28 mouse cellular contexts compared by ENCODE assay signal in genomic region chr2:154005094-154005493, GRCm38 (mm10). TPM values are rescaled to one million over a fixed set of nuclear protein-coding genes. Genes with fewer than 3 reads are reported as not detected.
DNase-seq lines count a peak whose midpoint lies in the region; ATAC-seq and TF ChIP-seq lines count a peak whose summit lies in the region.
"Had no signal": no experiment of that assay in that cellular context is flagged by ENCODE, and none has a peak within 500 bp of the region (broad histone marks: within the 10 kb centered on the region; RNA-seq: fewer than 3 reads in every experiment).

No protein-coding gene starts in this region.

- 88% methylated on average over 1 of the region's 1 CpGs for WGBS in liver, adult 2 months
- 89% methylated on average over 1 of the region's 1 CpGs for WGBS in hindbrain, embryonic 14.5 days

- DNase-seq in adrenal gland, adult 2 months = peak; percentile 15
- DNase-seq in adrenal gland, postnatal 4 days (ENCODE audit: low spot score in 2 of 2) = no peak
- peak; percentile 12 for DNase-seq in liver, adult 2 months (ENCODE audit: extremely low read depth, low read depth, low spot score)
- no peak for DNase-seq in liver
- DNase-seq in retina, postnatal 1 day = peak; percentile 71
- DNase-seq in retina, embryonic 14.5 days (ENCODE audit: low spot score) = no peak
- no peak for DNase-seq in layer of hippocampus, adult 11-12 months (ENCODE audit: low spot score)
- no peak for DNase-seq in hindbrain, embryonic 14.5 days (ENCODE audit: low spot score)
- DNase-seq: adrenal gland, postnatal 25 days; cerebellum, adult 11 months; kidney, postnatal 36 days; liver, embryonic 13.5 days; thymus, postnatal 14 days had no signal

- no peak overlapping the region for H3K9ac ChIP-seq in liver, adult 2 months (ENCODE audit: low read depth, low read length)
- H3K9ac ChIP-seq in hindbrain, embryonic 14.5 days = no peak overlapping the region
- H3K9ac ChIP-seq: embryonic facial prominence, embryonic 13.5 days; kidney, embryonic 15.5 days; liver, embryonic 13.5 days; midbrain, embryonic 12.5 days; neural tube, embryonic 12.5 days had no signal

- TF ChIP-seq POLR2A in liver, adult 2 months (IDR thresholded peaks at IDR 0.05; ENCODE audit: extremely low read depth, insufficient read depth, low read length) = no peak

- no peaks in the 10 kb centered on the region for H3K27me3 ChIP-seq in liver, adult 2 months (ENCODE audit: control insufficient read depth, insufficient read depth, low read length)
- H3K27me3 ChIP-seq in hindbrain, embryonic 14.5 days (ENCODE audit: control insufficient read depth, insufficient read depth, low read length) = no peaks in the 10 kb centered on the region
- H3K27me3 ChIP-seq: embryonic facial prominence, embryonic 13.5 days; kidney, embryonic 15.5 days; liver, embryonic 13.5 days; midbrain, embryonic 12.5 days; neural tube, embryonic 12.5 days had no signal

- no peaks in the 10 kb centered on the region for H3K36me3 ChIP-seq in liver, adult 2 months (ENCODE audit: control insufficient read depth, insufficient read depth, low read length)
- H3K36me3 ChIP-seq in hindbrain, embryonic 14.5 days (replicated peaks; ENCODE audit: control insufficient read depth, insufficient read depth) = no peaks in the 10 kb centered on the region
- H3K36me3 ChIP-seq: embryonic facial prominence, embryonic 13.5 days; kidney, embryonic 15.5 days; limb, embryonic 10.5 days; liver, embryonic 13.5 days; midbrain, embryonic 12.5 days; neural tube, embryonic 12.5 days had no signal

- TF ChIP-seq CTCF in liver, adult 2 months (IDR thresholded peaks at IDR 0.05; ENCODE audit: low read depth, low read length) = no peak

- no peak for ATAC-seq in hindbrain, embryonic 14.5 days (ENCODE audit: low FRiP score)
- ATAC-seq: forebrain, embryonic 14.5 days; intestine, postnatal 0 days had no signal

- no peak overlapping the region for H3K4me2 ChIP-seq in hindbrain, embryonic 14.5 days (replicated peaks)
- H3K4me2 ChIP-seq: embryonic facial prominence, embryonic 13.5 days; heart, embryonic 11.5 days; kidney, embryonic 15.5 days; liver, embryonic 13.5 days; midbrain, embryonic 12.5 days; neural tube, embryonic 12.5 days had no signal

- H3K79me2 ChIP-seq in liver, adult 2 months (ENCODE audit: control insufficient read depth, insufficient read depth, low read length) = no peaks in the 10 kb centered on the region

- no peaks in the 10 kb centered on the region for H3K9me3 ChIP-seq in hindbrain, embryonic 14.5 days (ENCODE audit: control insufficient read depth, low read length)
- H3K9me3 ChIP-seq: embryonic facial prominence, embryonic 13.5 days; kidney, embryonic 15.5 days; limb, embryonic 10.5 days; liver, embryonic 13.5 days; midbrain, embryonic 12.5 days; neural tube, embryonic 12.5 days had no signal

- no peaks in the 10 kb centered on the region for H3K4me1 ChIP-seq in liver, adult 2 months (ENCODE audit: control insufficient read depth, insufficient read depth, low read length)
- no peaks in the 10 kb centered on the region for H3K4me1 ChIP-seq in hindbrain, embryonic 14.5 days (replicated peaks; ENCODE audit: control insufficient read depth, insufficient read depth, low read length)
- H3K4me1 ChIP-seq: embryonic facial prominence, embryonic 13.5 days; kidney, embryonic 15.5 days; limb, embryonic 10.5 days; liver, embryonic 13.5 days; neural tube, embryonic 12.5 days had no signal

- no peak overlapping the region for H3K4me3 ChIP-seq in liver, adult 2 months (ENCODE audit: insufficient read depth, low read depth, low read length)
- no peak overlapping the region for H3K4me3 ChIP-seq in hindbrain, embryonic 14.5 days (replicated peaks; ENCODE audit: low read length)
- H3K4me3 ChIP-seq: embryonic facial prominence, embryonic 13.5 days; kidney, embryonic 15.5 days; left cerebral cortex, adult 2 months; limb, embryonic 10.5 days; liver, embryonic 13.5 days; midbrain, embryonic 12.5 days; neural tube, embryonic 12.5 days had no signal

- H3K27ac ChIP-seq in liver, adult 2 months (replicated peaks; ENCODE audit: insufficient read depth, low read depth, low read length) = no peak overlapping the region
- no peak overlapping the region for H3K27ac ChIP-seq in hindbrain, embryonic 14.5 days
- H3K27ac ChIP-seq: embryonic facial prominence, embryonic 13.5 days; kidney, embryonic 15.5 days; left cerebral cortex, adult 2 months; limb, embryonic 10.5 days; liver, embryonic 13.5 days; midbrain, embryonic 12.5 days; neural tube, embryonic 12.5 days had no signal

RNA-seq across cellular contexts. Expression of gene Bpifa2, which starts 3.0 kb away (rescaled TPM):
- under 1 TPM; 0.49 to 0.55 TPM for total RNA-seq in adrenal gland, adult 2 months (2021)
- polyA plus RNA-seq in adrenal gland, adult 2 months (2012; rRNA removed) = not detected in 2 replicates
- 1 to 10 TPM in 1 of 2 experiments, under 1 TPM in 1; 0.68 to 1.3 TPM for total RNA-seq in adrenal gland, postnatal 4 days (2021)
- total RNA-seq in liver, adult 2 months (2014; rRNA removed) = not detected in 2 replicates
- not detected in 2 replicates for polyA plus RNA-seq in liver, adult 2 months (2012; rRNA removed)
- polyA plus RNA-seq in hindbrain, embryonic 14.5 days (2014; fragmentation: Nextera tagmentation; extraction: Ambion mirVana) = not detected in 2 replicates
- total RNA-seq: gastrocnemius, adult 8-10 months; hematopoietic stem cell, adult 5-6 weeks; layer of hippocampus, postnatal 10 days; left cerebral cortex, adult 2 months had no signal
- polyA plus RNA-seq: embryonic facial prominence, embryonic 13.5 days; forebrain, embryonic 14.5 days; gonadal fat pad, adult 2 months; heart, embryonic 11.5 days; heart, postnatal 0 days; intestine, postnatal 0 days; kidney, embryonic 15.5 days; limb, embryonic 10.5 days; liver, embryonic 13.5 days; midbrain, embryonic 12.5 days; neural tube, embryonic 12.5 days; spleen, adult 2 months had no signal

RNA-seq across cellular contexts. Expression of gene Bpifa6, which starts 30.3 kb away (rescaled TPM):
- not detected for total RNA-seq in adrenal gland, adult 2 months (2021)
- not detected in 2 replicates for polyA plus RNA-seq in adrenal gland, adult 2 months (2012; rRNA removed)
- not detected for total RNA-seq in adrenal gland, postnatal 4 days (2021)
- not detected in 2 replicates for total RNA-seq in liver, adult 2 months (2014; rRNA removed)
- not detected in 2 replicates for polyA plus RNA-seq in liver, adult 2 months (2012; rRNA removed)
- polyA plus RNA-seq in hindbrain, embryonic 14.5 days (2014; fragmentation: Nextera tagmentation; extraction: Ambion mirVana) = not detected in 2 replicates
- total RNA-seq: adrenal gland, postnatal 25 days; hematopoietic stem cell, adult 5-6 weeks; layer of hippocampus, postnatal 10 days; left cerebral cortex, adult 2 months had no signal
- polyA plus RNA-seq: embryonic facial prominence, embryonic 13.5 days; forebrain, embryonic 14.5 days; gonadal fat pad, adult 2 months; heart, embryonic 11.5 days; heart, postnatal 0 days; intestine, postnatal 0 days; kidney, embryonic 15.5 days; limb, embryonic 10.5 days; liver, embryonic 13.5 days; midbrain, embryonic 12.5 days; neural tube, embryonic 12.5 days; spleen, adult 2 months had no signal

Comparison
In these comparisons a context has a peak if more than half of its experiments do, and no peak if none do; other contexts are left out.
1. DNase-seq: peak in adrenal gland, adult 2 months (single experiment), liver, adult 2 months (single experiment) and retina, postnatal 1 day (single experiment); none in adrenal gland, postnatal 4 days (0 of 2), liver (single experiment), retina, embryonic 14.5 days (single experiment), layer of hippocampus, adult 11-12 months (single experiment) and hindbrain, embryonic 14.5 days (single experiment).